Mouse (Mus musculus) MEL (cell line): ENCODE measurements around the gene Trabd. TPM values are rescaled to one million over a fixed set of nuclear protein-coding genes. Genes with fewer than 3 reads are reported as not detected.

Experiments
- DNase-seq: peaks from one replicate; pipeline ENCODE4 v3.0.0; 2011; ENCODE audit warnings: low read depth, low spot score
- H3K27ac ChIP-seq: 2 replicates; pipeline ENCODE4 v1.5.1; 2012; ENCODE audit warnings: low read depth, mild to moderate bottlenecking, control low read depth, low read length, moderate library complexity; ENCODE audit not compliant: control insufficient read depth
- H3K27me3 ChIP-seq, 2 experiments: fragments of 150-350 bp in 1 of 2; sonication (generic) in 1 of 2; 2 replicates each; pipeline ENCODE4 v1.6.1; 2012; ENCODE audit warnings: low read length in 2 of 2, mild to moderate bottlenecking in 2 of 2, improper control_type of control experiment in 1 of 2, moderate library complexity in 1 of 2; ENCODE audit not compliant: insufficient read depth in 2 of 2, control insufficient read depth in 1 of 2
- H3K36me3 ChIP-seq, 2 experiments: 2 replicates each; pipeline ENCODE4 v1.6.1; 2012 to 2014; ENCODE audit warnings: low read length in 2 of 2, improper control_type of control experiment in 1 of 2, inconsistent platforms in 1 of 2, mild to moderate bottlenecking in 1 of 2; ENCODE audit not compliant: insufficient read depth in 2 of 2, control insufficient read depth in 1 of 2
- H3K4me1 ChIP-seq, 2 experiments: fragments of 150-350 bp in 1 of 2; sonication (generic) in 1 of 2; 2 replicates each; pipeline ENCODE4 v1.6.1; 2012; ENCODE audit warnings: low read length in 2 of 2, improper control_type of control experiment in 1 of 2, mild to moderate bottlenecking in 1 of 2; ENCODE audit not compliant: insufficient read depth in 2 of 2, control insufficient read depth in 1 of 2
- H3K4me3 ChIP-seq, 2 experiments: fragments of 150-350 bp in 1 of 2; sonication (generic) in 1 of 2; 2 replicates each; pipeline ENCODE4 v1.5.1; 2012; ENCODE audit warnings: low read depth in 2 of 2, low read length in 2 of 2, mild to moderate bottlenecking in 2 of 2, moderate library complexity in 2 of 2, control low read depth in 1 of 2, improper control_type of control experiment in 1 of 2; ENCODE audit not compliant: control insufficient read depth in 1 of 2, insufficient read depth in 1 of 2
- H3K79me2 ChIP-seq: 2 replicates; pipeline ENCODE4 v1.6.1; 2012; ENCODE audit warnings: mild to moderate bottlenecking, low read length, moderate library complexity; ENCODE audit not compliant: control insufficient read depth, poor library complexity, insufficient read depth
- H3K9ac ChIP-seq: 2 replicates; pipeline ENCODE4 v1.6.1; 2012; ENCODE audit warnings: low read depth, mild to moderate bottlenecking, control low read depth, low read length, moderate library complexity; ENCODE audit not compliant: control insufficient read depth, poor library complexity, severe bottlenecking
- H3K9me3 ChIP-seq: fragments of 150-350 bp; sonication (generic); replicated peaks from 2 replicates; pipeline ENCODE4 v1.6.1; 2012; ENCODE audit warnings: mild to moderate bottlenecking, low read length, improper control_type of control experiment, moderate library complexity; ENCODE audit not compliant: insufficient read depth
- CTCF ChIP-seq, 3 experiments: IDR thresholded peaks in 2 of 3; conservative IDR thresholded peaks in 1 of 3; 2 replicates each; pipeline ENCODE4 v1.5.1; 2011 to 2012; ENCODE audit warnings: low read length in 3 of 3, low read depth in 2 of 3, mild to moderate bottlenecking in 2 of 3, improper control_type of control experiment in 1 of 3, inconsistent platforms in 1 of 3, mixed read lengths in 1 of 3, moderate library complexity in 1 of 3; ENCODE audit not compliant: control insufficient read depth in 1 of 3, insufficient read depth in 1 of 3, poor library complexity in 1 of 3, severe bottlenecking in 1 of 3
- E2F4 ChIP-seq: IDR thresholded peaks from 2 replicates; pipeline ENCODE4 v1.6.1; 2011; ENCODE audit warnings: low read depth, low read length, improper control_type of control experiment, borderline replicate concordance
- ELF1 ChIP-seq: IDR thresholded peaks from 2 replicates; pipeline ENCODE4 v1.6.1; 2014; ENCODE audit warnings: low read depth, mild to moderate bottlenecking, inconsistent platforms, low read length, improper control_type of control experiment, moderate library complexity
- GABPA ChIP-seq: IDR thresholded peaks from 2 replicates; pipeline ENCODE4 v1.6.1; 2012; ENCODE audit warnings: low read depth, mild to moderate bottlenecking, inconsistent platforms, low read length, improper control_type of control experiment, moderate library complexity
- HCFC1 ChIP-seq: IDR thresholded peaks from 2 replicates; pipeline ENCODE4 v1.6.1; 2012; ENCODE audit warnings: low read depth, mild to moderate bottlenecking, inconsistent platforms, low read length, improper control_type of control experiment, moderate library complexity
- MAFK ChIP-seq: IDR thresholded peaks from 2 replicates; pipeline ENCODE4 v1.6.1; 2011; ENCODE audit warnings: low read depth, mild to moderate bottlenecking, low read length, improper control_type of control experiment, borderline replicate concordance
- MXI1 ChIP-seq: IDR thresholded peaks from 2 replicates; pipeline ENCODE4 v1.6.1; 2011; ENCODE audit warnings: mild to moderate bottlenecking, low read depth, low read length, improper control_type of control experiment
- MYB ChIP-seq: IDR thresholded peaks from 2 replicates; pipeline ENCODE4 v1.6.1; 2011; ENCODE audit warnings: mild to moderate bottlenecking, low read depth, low read length, improper control_type of control experiment
- MYC ChIP-seq: IDR thresholded peaks from 2 replicates; pipeline ENCODE4 v1.6.1; 2011; ENCODE audit warnings: low read depth, mild to moderate bottlenecking, low read length, improper control_type of control experiment, moderate library complexity
- NRF1 ChIP-seq: IDR thresholded peaks from 2 replicates; pipeline ENCODE4 v1.6.1; 2014; ENCODE audit warnings: low read depth, mild to moderate bottlenecking, inconsistent platforms, low read length, improper control_type of control experiment, moderate library complexity; ENCODE audit not compliant: poor library complexity, insufficient read depth, severe bottlenecking
- RCOR1 ChIP-seq: IDR thresholded peaks from 2 replicates; pipeline ENCODE4 v1.6.1; 2012; ENCODE audit warnings: low read depth, mild to moderate bottlenecking, inconsistent platforms, low read length, improper control_type of control experiment
- SIN3A ChIP-seq: IDR thresholded peaks from 2 replicates; pipeline ENCODE4 v1.6.1; 2012; ENCODE audit warnings: low read length, improper control_type of control experiment, inconsistent platforms
- TAL1 ChIP-seq: IDR thresholded peaks from 2 replicates; pipeline ENCODE4 v1.6.1; 2012; ENCODE audit warnings: mild to moderate bottlenecking, inconsistent platforms, low read length, moderate library complexity, mixed read lengths
- TCF12 ChIP-seq: IDR thresholded peaks from 2 replicates; pipeline ENCODE4 v1.6.1; 2014; ENCODE audit warnings: low read depth, mild to moderate bottlenecking, inconsistent platforms, low read length, improper control_type of control experiment, moderate library complexity
- USF2 ChIP-seq, 2 experiments: IDR thresholded peaks; 2 replicates each; pipeline ENCODE4 v1.6.1; 2011 to 2012; ENCODE audit warnings: improper control_type of control experiment in 2 of 2, low read length in 2 of 2, borderline replicate concordance in 1 of 2, inconsistent platforms in 1 of 2, low read depth in 1 of 2, mild to moderate bottlenecking in 1 of 2; ENCODE audit not compliant: insufficient read depth in 1 of 2
- ZMIZ1 ChIP-seq: IDR thresholded peaks from 2 replicates; pipeline ENCODE4 v1.6.1; 2012; ENCODE audit warnings: low read depth, mild to moderate bottlenecking, inconsistent platforms, low read length, improper control_type of control experiment, moderate library complexity
- ZNF384 ChIP-seq: IDR thresholded peaks from 2 replicates; pipeline ENCODE4 v1.6.1; 2012; ENCODE audit warnings: low read depth, mild to moderate bottlenecking, inconsistent platforms, low read length, improper control_type of control experiment
- polyA plus RNA-seq, 2 experiments: library from polyadenylated mRNA; stranded (reverse) in 1 of 2; unstranded in 1 of 2; fragments of >175 nt in 1 of 2; fragments of >200 nt in 1 of 2; gene quantifications; 2 replicates each; pipeline versions ENCODE4 v1.2.1 to v1.2.4; 2012; ENCODE audit warnings: low replicate concordance in 2 of 2, low read depth in 1 of 2; ENCODE audit not compliant: insufficient read length in 2 of 2, insufficient read depth in 1 of 2, missing spikeins in 1 of 2
- total RNA-seq: library from RNA; depleted of rRNA; stranded (reverse); fragments of 300-350 nt; gene quantifications from 2 replicates; pipeline ENCODE4 v1.2.3, GENCODE M21; 2012

Gene Trabd
- total and polyA plus RNA-seq, 3 experiments, result 45.9 to 81.4 TPM; not detected in 1

- peaks cover under 1 to 7% of the 10 kb centered on the region in 2 experiments; a peak in 2 of 4 replicates for H3K36me3 ChIP-seq
- TF ChIP-seq TCF12 (no peak), HCFC1 (no peak)
- TF ChIP-seq, all 39 proteins: peak for 0
- H3K4me1 ChIP-seq, result peaks cover 0 to under 1% of the 10 kb centered on the region in 2 experiments; a peak in 1 of 4 replicates
These were observed 9.0 kb downstream of the Trabd start for GRCm38 (mm10) chr15:89083906-89084305.

GRCm38 (mm10) chr15:89084826-89085225 lies 9.9 kb downstream of the Trabd start:
- H3K9ac ChIP-seq, result no peak overlapping the region
- H3K4me3 ChIP-seq, result no peak overlapping the region
- H3K27ac ChIP-seq, result no peak overlapping the region
- H3K36me3 ChIP-seq, result peaks cover 0 to 4% of the 10 kb centered on the region in 2 experiments; a peak in 1 of 4 replicates
- peaks cover 3% of the 10 kb centered on the region; the same call in 1 of the 2 replicates for H3K79me2 ChIP-seq
- TF ChIP-seq GABPA (no peak), TAL1 (no peak), USF2 (IDR thresholded peaks at IDR 0.05; ENCODE audit: borderline replicate concordance in 1 of 2, insufficient read depth in 1 of 2, low read depth in 1 of 2, low read length in 2 of 2) (no peak), E2F4 (no peak), RCOR1 (no peak), ELF1 (no peak), SIN3A (no peak), ZMIZ1 (no peak), MXI1 (no peak), MAFK (no peak), ZNF384 (no peak), MYC (no peak), CTCF (IDR thresholded peaks at IDR 0.05 in 2 of 3, conservative IDR thresholded peaks at IDR 0.05 in 1 of 3; ENCODE audit: control insufficient read depth in 1 of 3, insufficient read depth in 1 of 3, low read depth in 2 of 3, low read length in 3 of 3, poor library complexity in 1 of 3, severe bottlenecking in 1 of 3) (no peak), NRF1 (no peak), MYB (no peak)
- H3K9me3 ChIP-seq, result no peaks in the 10 kb centered on the region
- H3K4me1 ChIP-seq, result no peaks in the 10 kb centered on the region
- no peaks in the 10 kb centered on the region for H3K27me3 ChIP-seq
- no peak for DNase-seq

More at GRCm38 (mm10) chr15:89083906-89084305, 9.0 kb downstream of the Trabd start:
- Histone ChIP-seq H3K4me3 (no peak overlapping the region), H3K9ac (no peak overlapping the region), H3K27me3 (no peaks in the 10 kb centered on the region), H3K27ac (no peak overlapping the region), H3K9me3 (no peaks in the 10 kb centered on the region), H3K79me2 (0 out of 2 replicates have a peak, but pooled peaks cover 2% of the 10 kb centered on the region)
- no peak for DNase-seq
